Mouse (Mus musculus): ENCODE measurements at regions not wholly inside any gene's neighbourhood (a gene's known extent, or its start where the extent isn't known, plus 50 kb on each side); places are given as distances from the start of the nearest gene placed in this dataset.

- Histone ChIP-seq H3K4me1 (no peaks in the 10 kb centered on the region), H3K4me3 (no peak overlapping the region), H3K27ac (no peak overlapping the region), H3K36me3 (no peaks in the 10 kb centered on the region), H3K9ac (no peak overlapping the region), H3K9me3 (no peaks in the 10 kb centered on the region), H3K4me2 (no peak overlapping the region), H3K27me3 (no peaks in the 10 kb centered on the region)
- 58% methylated on average over 7 of the region's 7 CpGs for WGBS
- no peak for ATAC-seq (ENCODE audit: insufficient number of reproducible peaks, insufficient read depth, low FRiP score, low TSS enrichment, low read depth)
These were observed 209.7 kb downstream of the Slitrk6 start for GRCm38 (mm10) chr14:110545265-110545664.

DNA sequence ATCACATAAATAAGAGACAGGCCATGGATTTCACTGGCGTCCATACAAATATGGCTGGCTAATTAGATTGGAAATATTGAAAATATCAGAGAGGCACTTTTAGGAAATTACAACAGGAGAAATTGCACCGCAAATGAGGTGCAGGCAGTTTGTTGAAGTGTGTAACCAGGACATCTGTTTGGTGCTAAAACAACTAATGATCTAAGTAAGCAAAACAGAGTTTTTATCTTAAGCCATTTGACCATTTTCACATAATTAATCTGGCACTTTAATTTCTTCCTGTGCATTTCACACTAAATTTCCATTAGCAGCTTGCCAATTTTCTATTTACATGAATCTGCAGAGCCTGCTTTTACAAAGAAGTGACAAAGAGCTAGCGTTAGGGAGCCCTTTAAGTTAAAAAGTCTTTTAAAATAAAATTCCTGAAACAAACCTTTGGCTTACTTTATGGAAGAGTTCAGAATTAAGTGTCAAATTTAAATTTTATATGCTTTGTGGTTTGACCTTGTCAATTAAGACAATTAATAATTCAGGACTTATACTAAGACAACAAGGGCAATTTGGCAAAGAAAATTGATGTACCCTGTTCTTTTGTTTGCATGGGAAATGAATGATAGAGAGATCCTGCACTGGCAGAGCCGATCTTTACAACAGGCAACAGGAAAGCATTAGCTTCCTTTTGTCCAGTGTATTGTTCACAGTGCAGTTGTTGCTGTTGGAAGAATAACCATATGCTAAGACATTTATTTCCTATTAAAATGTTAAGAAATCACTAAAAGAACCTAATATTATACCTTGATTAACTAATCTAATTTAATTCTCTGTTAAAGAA is 211.4 kb downstream of the Slitrk6 start:
- no peak overlapping the region for H3K27ac ChIP-seq
- H3K4me3 ChIP-seq = no peak overlapping the region
- no peak for ATAC-seq (ENCODE audit: insufficient number of reproducible peaks, insufficient read depth, low FRiP score, low TSS enrichment, low read depth)
- no peaks in the 10 kb centered on the region for H3K27me3 ChIP-seq
- no peaks in the 10 kb centered on the region for H3K9me3 ChIP-seq
- no peaks in the 10 kb centered on the region for H3K4me1 ChIP-seq
- H3K36me3 ChIP-seq = no peaks in the 10 kb centered on the region
- H3K9ac ChIP-seq = no peak overlapping the region
- no peak overlapping the region for H3K4me2 ChIP-seq
- WGBS = 81% methylated on average over 4 of the region's 4 CpGs

GRCm38 (mm10) chr14:110527306-110527705 is 227.6 kb downstream of the Slitrk6 start:
- 55% methylated on average over 3 of the region's 3 CpGs for WGBS

GRCm38 (mm10) chr14:110485057-110485456 is 269.9 kb downstream of the Slitrk6 start:
- 68% methylated on average over 3 of the region's 3 CpGs for WGBS
- Histone ChIP-seq H3K27me3 (no peaks in the 10 kb centered on the region), H3K4me1 (no peaks in the 10 kb centered on the region), H3K9me3 (0 out of 2 replicates have a peak, but pooled peaks cover under 1% of the 10 kb centered on the region), H3K36me3 (no peaks in the 10 kb centered on the region), H3K4me2 (no peak overlapping the region), H3K4me3 (no peak overlapping the region), H3K27ac (no peak overlapping the region), H3K9ac (no peak overlapping the region)
- ATAC-seq (ENCODE audit: insufficient number of reproducible peaks, insufficient read depth, low FRiP score, low TSS enrichment, low read depth) = no peak

More at GRCm38 (mm10) chr14:110527306-110527705, 227.6 kb downstream of the Slitrk6 start:
- Histone ChIP-seq H3K4me3 (no peak overlapping the region), H3K4me1 (no peaks in the 10 kb centered on the region), H3K27me3 (no peaks in the 10 kb centered on the region), H3K9ac (no peak overlapping the region), H3K9me3 (no peaks in the 10 kb centered on the region), H3K4me2 (no peak overlapping the region), H3K27ac (no peak overlapping the region), H3K36me3 (no peaks in the 10 kb centered on the region)
- no peak for ATAC-seq (ENCODE audit: insufficient number of reproducible peaks, insufficient read depth, low FRiP score, low TSS enrichment, low read depth)

DNA sequence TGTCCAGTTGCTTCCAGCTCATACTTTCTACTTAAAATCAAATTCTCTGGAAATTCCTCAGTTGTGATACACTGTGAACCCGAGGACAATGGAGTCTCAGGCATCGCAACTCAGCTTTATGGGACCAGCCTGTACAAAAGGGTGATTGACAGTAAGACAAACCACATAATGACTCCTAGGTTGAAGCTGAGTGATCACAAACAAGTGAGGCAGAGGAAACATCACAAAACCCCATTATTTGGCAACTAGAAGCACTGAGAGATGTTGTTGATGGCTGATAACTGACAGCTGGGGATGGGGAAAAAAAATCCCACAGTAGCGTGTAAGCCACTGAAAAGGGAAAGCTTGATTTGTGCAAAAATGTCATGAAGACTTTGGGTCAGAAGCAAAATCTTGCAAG is 282.2 kb downstream of the Slitrk6 start:
- ATAC-seq (ENCODE audit: insufficient number of reproducible peaks, insufficient read depth, low FRiP score, low TSS enrichment, low read depth) = no peak
- Histone ChIP-seq H3K9me3 (no peaks in the 10 kb centered on the region), H3K4me3 (no peak overlapping the region), H3K4me1 (no peaks in the 10 kb centered on the region), H3K4me2 (no peak overlapping the region), H3K9ac (no peak overlapping the region), H3K27ac (no peak overlapping the region), H3K27me3 (no peaks in the 10 kb centered on the region), H3K36me3 (no peaks in the 10 kb centered on the region)
- WGBS = 44% methylated on average over 3 of the region's 3 CpGs

DNA sequence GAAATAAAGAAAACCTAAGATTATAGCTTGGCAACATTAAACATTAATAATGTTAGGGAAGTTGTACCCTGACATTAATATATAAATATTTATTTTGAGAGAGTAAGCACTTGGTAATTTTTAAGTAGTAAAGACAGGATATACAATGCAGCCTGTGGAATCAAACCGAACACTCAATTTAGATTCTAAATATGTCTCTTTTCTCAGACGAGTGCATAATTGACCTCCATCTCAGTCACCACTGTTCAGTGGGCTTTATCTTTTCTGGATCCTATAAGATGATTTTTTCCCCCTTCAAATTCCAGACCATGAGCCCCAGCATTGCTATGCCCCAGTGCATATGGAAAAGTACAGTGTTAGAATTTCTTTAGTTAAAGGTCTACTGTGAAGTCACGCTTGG is 282.8 kb downstream of the Slitrk6 start:
- no peaks in the 10 kb centered on the region for H3K36me3 ChIP-seq
- H3K4me3 ChIP-seq = no peak overlapping the region
- no peaks in the 10 kb centered on the region for H3K4me1 ChIP-seq
- no peaks in the 10 kb centered on the region for H3K9me3 ChIP-seq
- ATAC-seq (ENCODE audit: insufficient number of reproducible peaks, insufficient read depth, low FRiP score, low TSS enrichment, low read depth) = no peak
- no peak overlapping the region for H3K4me2 ChIP-seq
- no peak overlapping the region for H3K27ac ChIP-seq
- no peaks in the 10 kb centered on the region for H3K27me3 ChIP-seq
- WGBS = 85% methylated on average over 3 of the region's 3 CpGs
- no peak overlapping the region for H3K9ac ChIP-seq

DNA sequence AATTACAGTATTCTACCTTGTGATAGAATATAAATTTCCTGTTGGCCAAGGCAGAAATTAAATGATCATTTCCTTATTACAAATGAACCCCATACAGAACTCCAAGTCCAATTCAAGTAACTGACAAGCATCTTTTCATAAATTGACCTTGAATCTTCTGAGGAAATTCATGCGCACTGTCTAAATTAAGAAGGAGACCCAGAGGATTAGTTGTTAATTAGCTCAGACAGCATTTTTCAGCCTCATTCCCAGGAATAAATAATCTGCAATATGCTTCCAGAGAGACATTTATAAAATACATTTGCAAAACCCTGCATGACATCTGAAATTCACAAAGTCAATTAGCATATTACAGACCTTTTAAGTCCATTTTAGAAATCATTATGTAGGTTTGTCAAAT is 284.2 kb downstream of the Slitrk6 start:
- no peaks in the 10 kb centered on the region for H3K36me3 ChIP-seq
- H3K4me1 ChIP-seq = no peaks in the 10 kb centered on the region
- no peak overlapping the region for H3K9ac ChIP-seq
- no peaks in the 10 kb centered on the region for H3K27me3 ChIP-seq
- WGBS = 62% methylated on average over 1 of the region's 1 CpGs
- no peak overlapping the region for H3K4me3 ChIP-seq
- no peak overlapping the region for H3K27ac ChIP-seq
- ATAC-seq (ENCODE audit: insufficient number of reproducible peaks, insufficient read depth, low FRiP score, low TSS enrichment, low read depth) = no peak
- no peaks in the 10 kb centered on the region for H3K9me3 ChIP-seq
- no peak overlapping the region for H3K4me2 ChIP-seq

DNA sequence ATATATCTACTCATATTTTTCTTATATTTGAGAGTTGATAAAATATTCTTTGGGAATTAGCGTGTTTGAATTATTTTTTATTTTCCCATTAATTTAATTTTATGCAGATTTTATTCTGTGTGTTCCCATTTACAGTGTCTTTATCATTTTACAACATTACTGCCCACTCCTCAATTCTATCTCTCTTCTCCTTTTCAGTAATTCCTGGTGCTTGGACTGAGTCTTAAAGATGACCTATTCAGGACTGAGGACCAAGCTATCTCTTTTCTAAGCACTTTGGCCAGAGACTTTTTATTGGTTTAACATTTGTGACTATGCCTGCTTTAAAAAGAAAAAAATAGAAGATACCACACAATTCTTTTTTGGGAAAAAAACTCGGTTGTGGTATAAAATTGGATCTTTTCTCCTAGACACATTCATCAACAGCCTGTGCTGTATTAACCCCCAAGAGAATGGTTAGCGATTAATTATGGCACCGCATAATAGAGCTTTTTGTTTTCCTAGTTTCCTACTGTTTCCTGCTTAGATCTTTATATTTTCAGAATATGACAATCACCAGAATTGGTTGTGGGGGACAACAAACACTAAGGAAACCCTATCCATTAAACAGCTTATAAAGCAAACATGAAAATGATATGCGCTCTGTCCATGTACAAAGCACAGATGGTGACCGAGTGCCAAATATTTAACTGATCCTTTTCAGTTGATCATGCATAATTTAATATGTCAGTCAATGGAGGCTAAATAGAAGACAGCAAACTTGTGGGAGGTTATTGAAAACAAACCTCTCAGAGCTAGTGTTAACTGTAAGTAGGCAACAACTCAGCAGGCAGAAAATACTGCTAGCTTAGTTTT is 286.3 kb downstream of the Slitrk6 start:
- no peak overlapping the region for H3K4me3 ChIP-seq
- ATAC-seq (ENCODE audit: insufficient number of reproducible peaks, insufficient read depth, low FRiP score, low TSS enrichment, low read depth) = no peak
- no peak overlapping the region for H3K4me2 ChIP-seq
- no peaks in the 10 kb centered on the region for H3K36me3 ChIP-seq
- no peaks in the 10 kb centered on the region for H3K4me1 ChIP-seq
- H3K9me3 ChIP-seq = no peaks in the 10 kb centered on the region
- H3K27me3 ChIP-seq = no peaks in the 10 kb centered on the region
- 53% methylated on average over 6 of the region's 6 CpGs for WGBS
- H3K9ac ChIP-seq = no peak overlapping the region
- no peak overlapping the region for H3K27ac ChIP-seq

Data from embryonic facial prominence, embryonic 13.5 days (tissue).